Mouse (Mus musculus): ENCODE results near the gene Vps25. TPM values are rescaled to one million over a fixed set of nuclear protein-coding genes. Genes with fewer than 3 reads are reported as not detected.

Vps25 gene
- polyA plus RNA-seq, 1 experiment from 2014 or later: 163 TPM

DNA sequence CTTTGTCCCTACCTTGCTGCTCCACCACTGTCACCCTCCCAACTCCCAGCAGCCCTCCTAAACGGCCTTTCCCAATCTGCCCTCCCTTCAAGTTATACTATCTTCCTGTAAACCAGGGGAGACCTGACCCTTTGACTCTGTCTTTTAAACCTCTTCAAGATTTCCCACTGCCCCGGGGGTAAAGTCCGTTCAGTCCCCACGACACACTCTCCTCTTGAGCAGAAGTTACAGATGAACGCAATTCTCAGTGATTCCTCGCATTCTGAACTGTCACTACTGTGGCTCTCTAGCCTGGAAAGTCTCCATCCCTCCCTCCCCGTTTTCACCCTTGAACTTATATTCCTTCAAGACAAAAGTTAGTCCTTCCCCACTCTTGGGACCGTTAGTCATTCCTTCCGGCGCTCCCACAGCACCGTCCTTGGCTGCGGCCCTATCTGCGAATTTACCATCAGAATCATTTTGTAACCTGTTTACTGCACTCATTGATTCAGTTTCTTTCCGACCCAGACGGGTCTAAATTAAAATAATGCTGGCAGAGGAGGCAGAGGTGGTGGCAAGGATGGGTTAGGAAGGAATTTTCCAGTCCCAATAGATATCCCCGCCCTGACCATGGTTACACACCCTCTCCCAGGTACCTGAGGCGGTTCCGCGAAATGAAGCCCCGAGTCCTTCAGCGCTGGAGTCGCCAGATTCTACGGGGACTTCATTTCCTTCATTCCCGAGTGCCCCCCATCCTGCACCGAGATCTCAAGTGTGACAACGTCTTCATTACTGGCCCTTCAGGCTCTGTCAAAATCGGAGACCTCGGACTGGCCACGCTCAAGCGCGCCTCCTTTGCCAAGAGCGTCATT is 9.9 kb downstream of the Vps25 start:
- Histone ChIP-seq H3K9ac (ENCODE audit: low read depth, low read length) (no peak overlapping the region), H3K27me3 (replicated peaks; ENCODE audit: control insufficient read depth, insufficient read depth, low read length) (peaks cover 37% of the 10 kb centered on the region), H3K4me2 (peak overlapping the region; percentile 99), H3K27ac (ENCODE audit: low read depth, low read length) (no peak overlapping the region), H3K9me3 (ENCODE audit: control insufficient read depth, low read length) (no peaks in the 10 kb centered on the region), H3K4me1 (replicated peaks; ENCODE audit: control insufficient read depth, insufficient read depth, low read length) (peaks cover 41% of the 10 kb centered on the region), H3K4me3 (ENCODE audit: low read depth, low read length) (peak overlapping the region; percentile 82), H3K36me3 (ENCODE audit: control insufficient read depth, insufficient read depth, low read length) (peaks cover 6% of the 10 kb centered on the region; the same call in 1 of the 2 replicates)
- ATAC-seq (replicated peaks; ENCODE audit: low FRiP score) (no peak), DNase-seq (ENCODE audit: low spot score) (no peak)
- WGBS: 11% methylated on average over 32 of the region's 32 CpGs

DNA sequence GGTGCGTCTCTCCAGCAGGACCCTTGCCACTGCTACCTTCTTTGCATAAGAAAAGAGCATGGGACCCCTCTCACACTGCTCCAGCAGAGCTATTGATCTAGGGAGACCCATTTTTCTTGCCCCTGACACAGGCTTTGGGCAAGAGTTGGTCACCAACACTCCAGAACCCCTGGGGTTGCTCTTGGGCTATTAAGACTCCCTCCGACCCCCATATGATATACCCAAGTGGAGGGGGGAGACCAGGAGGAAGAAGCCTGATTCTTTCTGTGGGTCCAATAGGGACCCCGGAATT is 10.4 kb downstream of the Vps25 start:
- no peak overlapping the region for H3K27ac ChIP-seq (ENCODE audit: low read depth, low read length)
- H3K9me3 ChIP-seq (ENCODE audit: control insufficient read depth, low read length): no peaks in the 10 kb centered on the region
- no peak overlapping the region for H3K9ac ChIP-seq (ENCODE audit: low read depth, low read length)
- H3K4me2 ChIP-seq: peak overlapping the region; percentile 99
- ATAC-seq (replicated peaks; ENCODE audit: low FRiP score): no peak
- 35% methylated on average over 3 of the region's 3 CpGs for WGBS
- no peak for DNase-seq (ENCODE audit: low spot score)
- no peak overlapping the region for H3K4me3 ChIP-seq (ENCODE audit: low read depth, low read length)
- H3K36me3 ChIP-seq (ENCODE audit: control insufficient read depth, insufficient read depth, low read length): peaks cover 5% of the 10 kb centered on the region; the same call in 1 of the 2 replicates
- peaks cover 35% of the 10 kb centered on the region for H3K4me1 ChIP-seq (replicated peaks; ENCODE audit: control insufficient read depth, insufficient read depth, low read length)
- H3K27me3 ChIP-seq (replicated peaks; ENCODE audit: control insufficient read depth, insufficient read depth, low read length): peaks cover 37% of the 10 kb centered on the region

DNA sequence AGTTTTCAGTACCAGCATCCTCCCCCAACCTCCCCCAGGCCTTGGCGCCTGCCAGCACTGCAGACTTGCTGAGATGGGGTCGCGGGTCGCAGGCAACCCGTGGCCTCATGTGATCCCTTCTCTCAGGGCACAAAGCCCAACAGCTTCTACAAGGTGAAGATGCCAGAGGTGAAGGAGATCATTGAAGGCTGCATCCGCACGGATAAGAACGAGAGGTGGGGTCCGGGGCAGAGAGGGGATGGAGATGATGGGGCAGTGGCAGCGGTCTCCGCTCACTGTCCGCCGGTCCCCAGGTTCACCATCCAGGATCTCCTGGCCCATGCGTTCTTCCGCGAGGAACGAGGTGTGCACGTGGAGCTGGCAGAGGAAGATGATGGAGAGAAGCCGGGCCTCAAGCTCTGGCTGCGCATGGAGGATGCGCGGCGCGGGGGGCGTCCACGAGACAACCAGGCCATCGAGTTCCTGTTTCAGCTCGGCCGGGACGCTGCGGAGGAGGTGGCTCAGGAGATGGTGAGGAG is 11.5 kb downstream of the Vps25 start:
- peaks cover 37% of the 10 kb centered on the region for H3K27me3 ChIP-seq (replicated peaks; ENCODE audit: control insufficient read depth, insufficient read depth, low read length)
- no peak for ATAC-seq (replicated peaks; ENCODE audit: low FRiP score)
- 12% methylated on average over 31 of the region's 31 CpGs for WGBS
- peaks cover 35% of the 10 kb centered on the region for H3K4me1 ChIP-seq (replicated peaks; ENCODE audit: control insufficient read depth, insufficient read depth, low read length)
- no peak overlapping the region for H3K27ac ChIP-seq (ENCODE audit: low read depth, low read length)
- no peaks in the 10 kb centered on the region for H3K9me3 ChIP-seq (ENCODE audit: control insufficient read depth, low read length)
- no peak for DNase-seq (ENCODE audit: low spot score)
- peaks cover 2% of the 10 kb centered on the region; the same call in 1 of the 2 replicates for H3K36me3 ChIP-seq (ENCODE audit: control insufficient read depth, insufficient read depth, low read length)
- peak overlapping the region; percentile 28 for H3K4me3 ChIP-seq (ENCODE audit: low read depth, low read length)
- H3K9ac ChIP-seq (ENCODE audit: low read depth, low read length): no peak overlapping the region
- H3K4me2 ChIP-seq: peak overlapping the region; percentile 59

DNA sequence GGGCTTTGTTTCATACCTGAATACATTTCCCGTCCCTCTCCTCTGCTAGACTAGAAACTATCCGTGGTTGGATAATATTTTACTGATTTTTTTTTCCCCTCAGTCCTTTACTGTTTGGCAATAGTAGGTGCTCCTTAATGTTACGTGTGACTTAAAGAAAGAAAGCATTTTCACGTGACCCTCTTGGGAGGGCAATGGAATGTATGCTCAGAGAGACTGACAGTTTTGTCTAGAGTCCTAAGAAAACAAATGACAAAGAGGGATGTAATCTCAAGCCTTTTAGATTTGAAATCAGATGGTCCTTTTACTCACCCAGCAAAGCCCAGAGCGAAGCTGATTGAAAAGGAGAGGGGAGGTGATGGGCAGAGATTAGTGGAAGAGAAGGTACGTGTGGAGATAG is 12.4 kb downstream of the Vps25 start:
- DNase-seq (ENCODE audit: low spot score) (no peak), ATAC-seq (replicated peaks; ENCODE audit: low FRiP score) (no peak)
- Histone ChIP-seq H3K9ac (ENCODE audit: low read depth, low read length) (no peak overlapping the region), H3K9me3 (ENCODE audit: control insufficient read depth, low read length) (no peaks in the 10 kb centered on the region), H3K27ac (ENCODE audit: low read depth, low read length) (no peak overlapping the region), H3K27me3 (replicated peaks; ENCODE audit: control insufficient read depth, insufficient read depth, low read length) (peaks cover 37% of the 10 kb centered on the region), H3K4me1 (replicated peaks; ENCODE audit: control insufficient read depth, insufficient read depth, low read length) (peaks cover 36% of the 10 kb centered on the region), H3K4me3 (ENCODE audit: low read depth, low read length) (no peak overlapping the region), H3K36me3 (ENCODE audit: control insufficient read depth, insufficient read depth, low read length) (peaks cover 2% of the 10 kb centered on the region; the same call in 1 of the 2 replicates), H3K4me2 (no peak overlapping the region)
- 51% methylated on average over 6 of the region's 6 CpGs for WGBS

DNA sequence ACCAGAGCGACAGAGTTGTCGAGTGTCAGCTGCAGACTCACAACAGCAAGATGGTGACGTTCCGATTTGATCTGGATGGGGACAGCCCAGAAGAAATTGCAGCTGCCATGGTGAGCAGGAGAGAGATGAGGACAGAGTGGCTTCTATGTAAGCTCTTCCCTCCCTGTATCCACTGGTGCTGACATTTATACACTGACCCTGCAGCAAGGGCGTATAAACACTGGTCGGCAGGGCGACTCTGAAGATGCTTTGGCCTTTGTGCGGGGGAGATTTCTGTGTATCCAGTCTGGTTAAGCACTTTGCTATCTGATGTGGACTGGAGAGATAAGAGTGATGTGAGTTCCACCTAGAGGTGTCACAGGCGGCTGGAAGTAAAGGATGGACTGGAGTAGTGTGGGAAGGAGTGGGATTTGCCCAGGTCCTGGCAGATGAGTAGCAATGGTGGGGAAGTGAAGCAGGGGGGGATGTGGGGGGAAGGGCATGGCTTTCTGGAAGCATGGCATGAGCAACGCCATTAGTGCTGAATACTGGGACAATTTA is 16.1 kb downstream of the Vps25 start:
- Histone ChIP-seq H3K27me3 (replicated peaks; ENCODE audit: control insufficient read depth, insufficient read depth, low read length) (peaks cover 10% of the 10 kb centered on the region), H3K4me3 (ENCODE audit: low read depth, low read length) (no peak overlapping the region), H3K27ac (ENCODE audit: low read depth, low read length) (0 out of 2 replicates have a peak overlapping the region, but pooled peaks have one; percentile 50), H3K4me2 (peak overlapping the region; percentile 28; the same call in 1 of the 2 replicates), H3K9me3 (ENCODE audit: control insufficient read depth, low read length) (no peaks in the 10 kb centered on the region), H3K9ac (ENCODE audit: low read depth, low read length) (no peak overlapping the region), H3K4me1 (replicated peaks; ENCODE audit: control insufficient read depth, insufficient read depth, low read length) (peaks cover 19% of the 10 kb centered on the region; the same call in 1 of the 2 replicates), H3K36me3 (ENCODE audit: control insufficient read depth, insufficient read depth, low read length) (peaks cover 5% of the 10 kb centered on the region; the same call in 1 of the 2 replicates)
- ATAC-seq (replicated peaks; ENCODE audit: low FRiP score) (peak; percentile 45; the same call in 1 of the 2 replicates), DNase-seq (ENCODE audit: low spot score) (no peak)
- WGBS: 25% methylated on average over 10 of the region's 10 CpGs

DNA sequence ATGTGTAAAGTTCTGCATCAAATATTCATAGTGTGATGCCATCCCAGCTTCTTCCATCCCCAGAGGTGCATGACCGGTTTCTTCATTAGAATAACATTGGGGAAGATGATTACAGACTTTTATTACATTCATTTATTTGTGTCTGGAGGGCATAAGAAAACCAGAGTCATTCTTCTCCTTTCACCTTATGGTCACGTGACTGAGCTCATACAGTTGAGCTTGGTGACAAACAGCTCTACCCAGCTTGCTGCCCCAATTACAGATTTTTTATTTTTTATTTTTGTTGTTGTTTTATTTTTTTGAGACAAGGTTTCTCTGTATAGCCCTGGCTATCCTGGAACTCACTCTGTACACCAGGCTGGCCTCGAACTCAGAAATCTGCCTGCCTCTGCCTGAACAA is 18.9 kb downstream of the Vps25 start:
- ATAC-seq (replicated peaks; ENCODE audit: low FRiP score): no peak

DNA sequence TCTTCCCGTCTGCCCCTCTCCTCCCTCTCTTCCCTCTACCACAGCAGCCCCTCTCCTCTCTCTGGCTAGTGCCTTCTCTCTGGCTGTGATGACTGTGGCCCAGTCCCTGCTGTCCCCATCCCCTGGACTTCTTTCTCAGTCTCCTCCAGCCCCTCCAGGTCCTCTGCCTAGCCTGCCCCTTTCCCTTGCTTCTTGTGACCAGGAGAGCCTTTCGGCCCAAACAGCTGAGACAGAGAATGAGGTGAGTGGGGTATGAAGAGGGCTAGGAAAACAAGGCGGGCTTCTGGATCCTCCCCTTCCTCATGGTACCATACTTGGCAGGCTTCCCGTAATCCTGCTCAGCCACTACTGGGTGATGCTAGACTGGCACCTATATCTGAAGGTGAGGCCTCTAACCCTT is 21.8 kb downstream of the Vps25 start:
- Histone ChIP-seq H3K27ac (ENCODE audit: low read depth, low read length) (no peak overlapping the region), H3K4me2 (no peak overlapping the region), H3K27me3 (replicated peaks; ENCODE audit: control insufficient read depth, insufficient read depth, low read length) (no peaks in the 10 kb centered on the region), H3K36me3 (ENCODE audit: control insufficient read depth, insufficient read depth, low read length) (peaks cover 5% of the 10 kb centered on the region; the same call in 1 of the 2 replicates), H3K9ac (ENCODE audit: low read depth, low read length) (no peak overlapping the region), H3K4me1 (replicated peaks; ENCODE audit: control insufficient read depth, insufficient read depth, low read length) (peaks cover 14% of the 10 kb centered on the region), H3K4me3 (ENCODE audit: low read depth, low read length) (no peak overlapping the region), H3K9me3 (ENCODE audit: control insufficient read depth, low read length) (no peaks in the 10 kb centered on the region)
- 76% methylated on average over 4 of the region's 4 CpGs for WGBS
- ATAC-seq (replicated peaks; ENCODE audit: low FRiP score): no peak
- DNase-seq (ENCODE audit: low spot score): no peak

More for the DNA sequence above, 18.9 kb downstream of the Vps25 start:
- Histone ChIP-seq H3K9me3 (ENCODE audit: control insufficient read depth, low read length) (no peaks in the 10 kb centered on the region), H3K36me3 (ENCODE audit: control insufficient read depth, insufficient read depth, low read length) (peaks cover 5% of the 10 kb centered on the region; the same call in 1 of the 2 replicates), H3K4me1 (replicated peaks; ENCODE audit: control insufficient read depth, insufficient read depth, low read length) (peaks cover 18% of the 10 kb centered on the region), H3K4me3 (ENCODE audit: low read depth, low read length) (no peak overlapping the region), H3K27ac (ENCODE audit: low read depth, low read length) (no peak overlapping the region), H3K9ac (ENCODE audit: low read depth, low read length) (no peak overlapping the region), H3K27me3 (replicated peaks; ENCODE audit: control insufficient read depth, insufficient read depth, low read length) (no peaks in the 10 kb centered on the region; the same call in none of the 2 replicates), H3K4me2 (no peak overlapping the region)
- no peak for DNase-seq (ENCODE audit: low spot score)
- WGBS: 81% methylated on average over 3 of the region's 3 CpGs

DNA sequence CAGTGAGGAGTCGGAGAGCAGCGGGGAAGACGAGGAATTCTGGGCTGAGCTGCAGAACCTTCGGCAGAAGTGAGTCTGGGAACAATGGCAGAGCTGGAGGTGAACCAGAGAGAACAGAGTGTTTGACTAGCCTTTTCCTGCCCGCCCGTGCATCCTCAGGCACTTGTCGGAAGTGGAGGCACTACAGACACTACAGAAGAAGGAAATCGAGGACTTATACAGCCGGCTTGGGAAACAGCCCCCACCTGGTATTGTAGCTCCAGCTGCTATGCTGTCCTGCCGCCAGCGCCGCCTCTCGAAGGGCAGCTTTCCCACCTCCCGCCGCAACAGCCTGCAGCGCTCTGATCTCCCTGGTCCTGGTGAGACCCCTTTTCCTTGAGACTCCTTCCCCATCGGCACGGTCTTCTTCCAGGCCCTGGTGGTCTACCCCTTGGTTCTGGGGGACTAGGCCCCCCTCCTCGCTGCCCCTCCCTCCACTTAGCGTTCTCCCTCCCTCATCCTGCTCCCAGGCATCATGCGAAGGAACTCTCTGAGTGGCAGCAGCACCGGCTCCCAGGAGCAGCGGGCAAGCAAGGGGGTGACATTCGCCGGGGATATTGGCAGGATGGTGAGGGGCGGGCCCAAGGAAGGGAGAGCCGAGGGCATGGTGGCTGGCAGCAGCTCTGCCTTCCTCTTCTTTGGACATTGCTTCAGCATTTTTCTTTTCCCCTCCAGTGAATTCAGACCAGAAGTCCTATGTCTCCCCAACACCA is 23.0 kb downstream of the Vps25 start:
- Histone ChIP-seq H3K27ac (ENCODE audit: low read depth, low read length) (no peak overlapping the region), H3K9me3 (ENCODE audit: control insufficient read depth, low read length) (no peaks in the 10 kb centered on the region), H3K4me1 (replicated peaks; ENCODE audit: control insufficient read depth, insufficient read depth, low read length) (peaks cover 14% of the 10 kb centered on the region), H3K4me2 (no peak overlapping the region), H3K36me3 (ENCODE audit: control insufficient read depth, insufficient read depth, low read length) (peaks cover 5% of the 10 kb centered on the region; the same call in 1 of the 2 replicates), H3K4me3 (ENCODE audit: low read depth, low read length) (no peak overlapping the region), H3K27me3 (replicated peaks; ENCODE audit: control insufficient read depth, insufficient read depth, low read length) (no peaks in the 10 kb centered on the region), H3K9ac (ENCODE audit: low read depth, low read length) (no peak overlapping the region; the same call in 1 of the 2 replicates)
- ATAC-seq (replicated peaks; ENCODE audit: low FRiP score): no peak
- 55% methylated on average over 27 of the region's 27 CpGs for WGBS
- no peak for DNase-seq (ENCODE audit: low spot score)

All from liver, embryonic 11.5 days (tissue).